Mouse (Mus musculus) T-helper 1 cell (primary cell): ENCODE data around the gene Vmn1r193.
"Not testable (repeated sequence)": the region's sequence is repeated elsewhere in the genome, so short reads cannot be mapped to it uniquely, and the experiment has no call there.

ENCODE experiments used
- in situ Hi-C: fragments of 300-600 bp; cut with MboI, MseI; formaldehyde crosslinking; loops from one replicate; pipeline ENCODE4 v1.15.1; 2025; ENCODE audit warnings: high pct_unique_total_duplicates

Gene Vmn1r193

GRCm38 (mm10) chr13:22223060-22223459, at the start of gene Vmn1r193:
Gene Vmn1r193 (minus strand): TSS chr13:22223160.
- in situ Hi-C loops, result not testable (repeated sequence)

GRCm38 (mm10) chr13:22271721-22272120, 48.8 kb upstream of the Vmn1r193 start:
- in situ Hi-C loops, result no loop called here

GRCm38 (mm10) chr13:22270222-22270621, 47.3 kb upstream of the Vmn1r193 start, which contains the start of gene Vmn1r195:
Gene Vmn1r195 (plus strand): TSS chr13:22270522.
- in situ Hi-C loops, result not testable (repeated sequence)

GRCm38 (mm10) chr13:22243915-22244314, 21.0 kb upstream of the Vmn1r193 start, which contains the start of gene Vmn1r194:
Gene Vmn1r194 (plus strand): TSS chr13:22244215.
- in situ Hi-C loops, result no loop called here

- in situ Hi-C loops, result not testable (repeated sequence)
These were observed 30.2 kb downstream of the Vmn1r193 start for GRCm38 (mm10) chr13:22192756-22193155.

GRCm38 (mm10) chr13:22191041-22191440, 31.9 kb downstream of the Vmn1r193 start, which contains the start of gene Vmn1r192:
Gene Vmn1r192 (minus strand): TSS chr13:22191141.
- in situ Hi-C loops, result no loop called here

- in situ Hi-C loops, result no loop called here
These were observed 32.6 kb downstream of the Vmn1r193 start for GRCm38 (mm10) chr13:22190385-22190784.

GRCm38 (mm10) chr13:22189313-22189712, 33.6 kb downstream of the Vmn1r193 start:
- in situ Hi-C loops, result no loop called here

GRCm38 (mm10) chr13:22183869-22184268, 39.1 kb downstream of the Vmn1r193 start, which contains the start of gene Vmn1r191:
Gene Vmn1r191 (minus strand): TSS chr13:22183969.
- in situ Hi-C loops, result no loop called here

GRCm38 (mm10) chr13:22168416-22168815, 54.5 kb downstream of the Vmn1r193 start:
- in situ Hi-C loops, result no loop called here
